Mouse (Mus musculus): ENCODE measurements around the gene Patz1.

Gene Patz1

GRCm38 (mm10) chr11:3288521-3289301 is at the start of gene Patz1:
Gene Patz1 (plus strand): TSS chr11:3288874.
- peak in 1 of 2 experiments; percentile 44 for DNase-seq (ENCODE audit: low spot score in 2 of 2)

GRCm38 (mm10) chr11:3242395-3242794 is 46.3 kb upstream of the Patz1 start:
- DNase-seq (ENCODE audit: low spot score in 2 of 2), result no peak

GRCm38 (mm10) chr11:3243771-3244170 is 44.9 kb upstream of the Patz1 start:
- DNase-seq (ENCODE audit: low spot score in 2 of 2), result no peak

GRCm38 (mm10) chr11:3247387-3247786 is 41.3 kb upstream of the Patz1 start:
- DNase-seq (ENCODE audit: low spot score in 2 of 2), result no peak

- DNase-seq (ENCODE audit: low spot score in 2 of 2), result no peak
These were observed 29.1 kb upstream of the Patz1 start for GRCm38 (mm10) chr11:3259537-3259936.

- DNase-seq (ENCODE audit: low spot score in 2 of 2), result peak in 1 of 2 experiments; percentile 10
These were observed 23.2 kb upstream of the Patz1 start for GRCm38 (mm10) chr11:3265291-3266078.

GRCm38 (mm10) chr11:3266079-3266685 is 22.5 kb upstream of the Patz1 start, which contains the start of gene Drg1:
Gene Drg1 (minus strand): TSS chr11:3266415.
- peak; percentile 88 to 90 for DNase-seq (ENCODE audit: low spot score in 2 of 2)

GRCm38 (mm10) chr11:3267133-3267532 is 21.5 kb upstream of the Patz1 start:
- no peak for DNase-seq (ENCODE audit: low spot score in 2 of 2)

- DNase-seq (ENCODE audit: low spot score in 2 of 2), result no peak
These were observed 19.4 kb upstream of the Patz1 start for GRCm38 (mm10) chr11:3269241-3269640.

- no peak for DNase-seq (ENCODE audit: low spot score in 2 of 2)
These were observed 10.3 kb upstream of the Patz1 start for GRCm38 (mm10) chr11:3278351-3278750.

- no peak for DNase-seq (ENCODE audit: low spot score in 2 of 2)
These were observed 8.9 kb upstream of the Patz1 start for GRCm38 (mm10) chr11:3279729-3280128.

GRCm38 (mm10) chr11:3282887-3283286 is 5.8 kb upstream of the Patz1 start:
- DNase-seq (ENCODE audit: low spot score in 2 of 2), result no peak

GRCm38 (mm10) chr11:3283645-3284044 is 5.0 kb upstream of the Patz1 start:
- DNase-seq (ENCODE audit: low spot score in 2 of 2), result no peak

GRCm38 (mm10) chr11:3285940-3286339 is 2.7 kb upstream of the Patz1 start:
- DNase-seq (ENCODE audit: low spot score in 2 of 2), result no peak

- no peak for DNase-seq (ENCODE audit: low spot score in 2 of 2)
These were observed 1.5 kb upstream of the Patz1 start for GRCm38 (mm10) chr11:3287131-3287530.

GRCm38 (mm10) chr11:3287921-3288320 is 753 bp upstream of the Patz1 start:
- DNase-seq (ENCODE audit: low spot score in 2 of 2), result no peak

- DNase-seq (ENCODE audit: low spot score in 2 of 2), result peak; percentile 78 to 84
These were observed 678 bp downstream of the Patz1 start for GRCm38 (mm10) chr11:3289302-3289802.

- peak; percentile 88 to 89 for DNase-seq (ENCODE audit: low spot score in 2 of 2)
These were observed 1.3 kb downstream of the Patz1 start for GRCm38 (mm10) chr11:3289803-3290639.

GRCm38 (mm10) chr11:3290640-3291310 is 2.1 kb downstream of the Patz1 start:
- peak; percentile 65 to 69 for DNase-seq (ENCODE audit: low spot score in 2 of 2)

GRCm38 (mm10) chr11:3291311-3292061 is 2.8 kb downstream of the Patz1 start:
- DNase-seq (ENCODE audit: low spot score in 2 of 2), result peak in 1 of 2 experiments; percentile 45
